Mouse (Mus musculus): ENCODE data around the gene Twf1. TPM values are rescaled to one million over a fixed set of nuclear protein-coding genes. Genes with fewer than 3 reads are reported as not detected.

Gene Twf1
- total and polyA plus RNA-seq, 3 experiments = 10.4 to 37.0 (median 30.1) TPM

- no peak for TF ChIP-seq MEF2A (IDR thresholded peaks at IDR 0.05; ENCODE audit: borderline replicate concordance, low read depth, low read length)
Observed at GRCm38 (mm10) chr15:94639126-94639525, 49.4 kb upstream of the Twf1 start (continued).

GRCm38 (mm10) chr15:94638207-94638606, 48.5 kb upstream of the Twf1 start:
- H3K4me1 ChIP-seq (ENCODE audit: control insufficient read depth in 1 of 2, insufficient read depth in 2 of 2) = no peaks in the 10 kb centered on the region
- H3K79me2 ChIP-seq (replicated peaks; ENCODE audit: control insufficient read depth, extremely low read depth, insufficient read depth, poor library complexity, severe bottlenecking) = no peaks in the 10 kb centered on the region
- no peak for DNase-seq (ENCODE audit: extremely low read depth)
- no peaks in the 10 kb centered on the region for H3K36me3 ChIP-seq (replicated peaks in 1 of 2; ENCODE audit: control insufficient read depth in 1 of 2, insufficient read depth in 1 of 2, low read length in 1 of 2)
- no peak overlapping the region for H3K4me3 ChIP-seq (replicated peaks in 1 of 3; ENCODE audit: low read depth in 2 of 3, low read length in 2 of 3, poor library complexity in 1 of 3)
- dilution Hi-C loops (cut with MboI; ENCODE audit: extremely low pct_ligation_motif_present, extremely low pct_unique_long_range_greater_than_20kb, low sequenced_read_pairs) (no loop called here), in situ Hi-C loops (cut with MboI; ENCODE audit: low pct_ligation_motif_present, low pct_unique_long_range_greater_than_20kb, low sequenced_read_pairs) (no loop called here)
- no peaks in the 10 kb centered on the region for H3K27me3 ChIP-seq (replicated peaks)
- H3K27ac ChIP-seq (ENCODE audit: insufficient read depth, low read depth) = no peak overlapping the region
- H3K4me2 ChIP-seq (ENCODE audit: insufficient read depth, low read depth, poor library complexity, severe bottlenecking) = no peak overlapping the region
- no peaks in the 10 kb centered on the region for H3K9me3 ChIP-seq (replicated peaks; ENCODE audit: low read length)
- no peak overlapping the region for H3K9ac ChIP-seq (ENCODE audit: insufficient read depth, low read depth)
- TF ChIP-seq ELF1 (IDR thresholded peaks at IDR 0.05; ENCODE audit: low read depth, low read length) (no peak), EP300 (IDR thresholded peaks at IDR 0.05; ENCODE audit: low read length) (no peak), SMC3 (IDR thresholded peaks at IDR 0.05; ENCODE audit: low read depth, low read length) (no peak), UBTF (IDR thresholded peaks at IDR 0.05; ENCODE audit: low read depth, low read length) (no peak), CHD1 (IDR thresholded peaks at IDR 0.05; ENCODE audit: low read depth, low read length) (no peak), KAT2A (IDR thresholded peaks at IDR 0.05; ENCODE audit: insufficient replicate concordance, low read length) (no peak), JUND (conservative IDR thresholded peaks at IDR 0.05; ENCODE audit: low read depth, low read length) (no peak), SIN3A (IDR thresholded peaks at IDR 0.05; ENCODE audit: low read length) (no peak), MEF2A (IDR thresholded peaks at IDR 0.05; ENCODE audit: borderline replicate concordance, low read depth, low read length) (no peak), ZNF384 (IDR thresholded peaks at IDR 0.05; ENCODE audit: low read depth, low read length) (no peak), HCFC1 (IDR thresholded peaks at IDR 0.05; ENCODE audit: low read depth, low read length) (no peak), NELFE (IDR thresholded peaks at IDR 0.05; ENCODE audit: low read depth, low read length) (no peak), MAX (IDR thresholded peaks at IDR 0.05; ENCODE audit: low read length) (no peak), PAX5 (IDR thresholded peaks at IDR 0.05; ENCODE audit: low read length) (no peak), RAD21 (IDR thresholded peaks at IDR 0.05; ENCODE audit: low read depth, low read length) (no peak), JUN (IDR thresholded peaks at IDR 0.05; ENCODE audit: insufficient read depth, low read depth, low read length) (no peak)

- H3K4me1 ChIP-seq (ENCODE audit: control insufficient read depth in 1 of 2, insufficient read depth in 2 of 2) = no peaks in the 10 kb centered on the region
- dilution Hi-C loops (cut with MboI; ENCODE audit: extremely low pct_ligation_motif_present, extremely low pct_unique_long_range_greater_than_20kb, low sequenced_read_pairs) (no loop called here), in situ Hi-C loops (cut with MboI; ENCODE audit: low pct_ligation_motif_present, low pct_unique_long_range_greater_than_20kb, low sequenced_read_pairs) (no loop called here)
- H3K27ac ChIP-seq (ENCODE audit: insufficient read depth, low read depth) = no peak overlapping the region
- H3K27me3 ChIP-seq (replicated peaks) = peaks cover 10% of the 10 kb centered on the region
- no peak for DNase-seq (ENCODE audit: extremely low read depth)
- H3K9me3 ChIP-seq (replicated peaks; ENCODE audit: low read length) = no peaks in the 10 kb centered on the region
- H3K36me3 ChIP-seq (replicated peaks in 1 of 2; ENCODE audit: control insufficient read depth in 1 of 2, insufficient read depth in 1 of 2, low read length in 1 of 2) = no peaks in the 10 kb centered on the region
- no peak overlapping the region for H3K4me2 ChIP-seq (ENCODE audit: insufficient read depth, low read depth, poor library complexity, severe bottlenecking)
- H3K79me2 ChIP-seq (replicated peaks; ENCODE audit: control insufficient read depth, extremely low read depth, insufficient read depth, poor library complexity, severe bottlenecking) = no peaks in the 10 kb centered on the region
- no peak for TF ChIP-seq IRF4 (IDR thresholded peaks at IDR 0.05; ENCODE audit: low read depth, low read length)
- no peak for TF ChIP-seq MAZ (IDR thresholded peaks at IDR 0.05; ENCODE audit: low read depth, low read length)
- no peak for TF ChIP-seq BHLHE40 (IDR thresholded peaks at IDR 0.05; ENCODE audit: low read depth, low read length)
- TF ChIP-seq CHD1 (IDR thresholded peaks at IDR 0.05; ENCODE audit: low read depth, low read length) = no peak
- no peak for TF ChIP-seq ZKSCAN1 (IDR thresholded peaks at IDR 0.05; ENCODE audit: borderline replicate concordance, low read depth, low read length)
- no peak for TF ChIP-seq KAT2A (IDR thresholded peaks at IDR 0.05; ENCODE audit: insufficient replicate concordance, low read length)
- no peak for TF ChIP-seq PAX5 (IDR thresholded peaks at IDR 0.05; ENCODE audit: low read length)
- TF ChIP-seq MEF2A (IDR thresholded peaks at IDR 0.05; ENCODE audit: borderline replicate concordance, low read depth, low read length) = no peak
- TF ChIP-seq USF2 (conservative IDR thresholded peaks at IDR 0.05; ENCODE audit: low read depth, low read length) = no peak
- TF ChIP-seq SMC3 (IDR thresholded peaks at IDR 0.05; ENCODE audit: low read depth, low read length) = no peak
- TF ChIP-seq RCOR1 (conservative IDR thresholded peaks at IDR 0.05; ENCODE audit: low read depth, low read length) = no peak
- TF ChIP-seq CHD2 (IDR thresholded peaks at IDR 0.05; ENCODE audit: low read length) = no peak
- TF ChIP-seq USF1 (IDR thresholded peaks at IDR 0.05; ENCODE audit: low read depth, low read length) = no peak
- TF ChIP-seq E2F4 (IDR thresholded peaks at IDR 0.05; ENCODE audit: insufficient replicate concordance, low read depth, low read length) = no peak
- TF ChIP-seq NRF1 (IDR thresholded peaks at IDR 0.05; ENCODE audit: low read depth, low read length) = no peak
- TF ChIP-seq JUN (IDR thresholded peaks at IDR 0.05; ENCODE audit: insufficient read depth, low read depth, low read length) = no peak
- no peak for TF ChIP-seq EP300 (IDR thresholded peaks at IDR 0.05; ENCODE audit: low read length)
- TF ChIP-seq ZNF384 (IDR thresholded peaks at IDR 0.05; ENCODE audit: low read depth, low read length) = no peak
- no peak for TF ChIP-seq ELF1 (IDR thresholded peaks at IDR 0.05; ENCODE audit: low read depth, low read length)
- no peak overlapping the region for H3K4me3 ChIP-seq (replicated peaks in 1 of 3; ENCODE audit: low read depth in 2 of 3, low read length in 2 of 3, poor library complexity in 1 of 3)
- no peak overlapping the region for H3K9ac ChIP-seq (ENCODE audit: insufficient read depth, low read depth)
Observed at GRCm38 (mm10) chr15:94634524-94634923, 44.8 kb upstream of the Twf1 start.

Data from CH12.LX (cell line).